Mouse (Mus musculus) liver, adult (tissue): ENCODE measurements around the gene Lrrc8a.

Source experiments
- GATA4 ChIP-seq: IDR thresholded peaks from 2 replicates; pipeline ENCODE4 v1.6.1; 2014; ENCODE audit warnings: mild to moderate bottlenecking, low read length; ENCODE audit not compliant: insufficient replicate concordance

Lrrc8a gene

GRCm38 (mm10) chr2:30299525-30299924, 62.0 kb downstream of the Lrrc8a start:
- TF ChIP-seq GATA4: no peak

GRCm38 (mm10) chr2:30299966-30300365, 62.5 kb downstream of the Lrrc8a start:
- no peak for TF ChIP-seq GATA4

- TF ChIP-seq GATA4: no peak
Measured at GRCm38 (mm10) chr2:30306087-30306486, 68.6 kb downstream of the Lrrc8a start.

- TF ChIP-seq GATA4: no peak
Measured at GRCm38 (mm10) chr2:30309351-30309750, 71.8 kb downstream of the Lrrc8a start.

- no peak for TF ChIP-seq GATA4
Measured at GRCm38 (mm10) chr2:30311481-30311880, 74.0 kb downstream of the Lrrc8a start.
